Mouse (Mus musculus) kidney, adult 2 months (tissue): ENCODE measurements around the gene Dlgap1.

Experiments used
- CTCF ChIP-seq: fragments of 200-500 bp; conservative IDR thresholded peaks from 2 replicates; pipeline ENCODE4 v1.5.1; 2011; ENCODE audit warnings: low read depth, mild to moderate bottlenecking, control low read depth, low read length, moderate library complexity, mixed read lengths; ENCODE audit not compliant: insufficient read depth, insufficient read length
- POLR2A ChIP-seq: fragments of 200-500 bp; IDR thresholded peaks from one replicate; pipeline ENCODE4 v1.6.1; 2011; ENCODE audit warnings: low read depth, low read length, control low read depth

GRCm38 (mm10) chr17:70838031-70838430 is 869.2 kb downstream of the Dlgap1 start:
- no peak for TF ChIP-seq CTCF
- no peak for TF ChIP-seq POLR2A
